Mouse (Mus musculus): ENCODE results near the gene Knop1. TPM values are rescaled to one million over a fixed set of nuclear protein-coding genes. Genes with fewer than 3 reads are reported as not detected.

Knop1 gene
- 50.1 and 51.6 TPM in 2 replicates for polyA plus RNA-seq (2015; fragmentation: Nextera tagmentation; extraction: Ambion mirVana)

- no peaks in the 10 kb centered on the region for H3K27me3 ChIP-seq (replicated peaks; ENCODE audit: insufficient read depth, low read length)
- H3K4me3 ChIP-seq (ENCODE audit: low read depth, low read length), result peak within 1 kb of the TSS; percentile 78
- TF ChIP-seq CTCF (IDR thresholded peaks at IDR 0.05) (no peak), EP300 (IDR thresholded peaks at IDR 0.05) (no peak)
- peak within 1 kb of the TSS; percentile 68 for H3K27ac ChIP-seq (ENCODE audit: low read length)
- WGBS, result under 1% methylated on average over 46 of the region's 46 CpGs
- DNase-seq (ENCODE audit: low spot score) (peak; percentile 67), ATAC-seq (peak; percentile 82)
- peak within 1 kb of the TSS; percentile 90 for H3K4me2 ChIP-seq (replicated peaks; ENCODE audit: low read depth, low read length)
- peak within 1 kb of the TSS; percentile 37 for H3K9ac ChIP-seq (replicated peaks; ENCODE audit: low read depth)
- H3K4me1 ChIP-seq (ENCODE audit: insufficient read depth, low read depth, low read length), result peaks cover 8% of the 10 kb centered on the region; the same call in 1 of the 2 replicates
- no peaks in the 10 kb centered on the region for H3K36me3 ChIP-seq (ENCODE audit: insufficient read depth, low read length)
- H3K9me3 ChIP-seq (ENCODE audit: low read length), result no peaks in the 10 kb centered on the region
Measured at GRCm38 (mm10) chr7:118855877-118856304, at the start of gene Knop1. Gene Knop1, minus strand, starts transcription at chr7:118856254.

GRCm38 (mm10) chr7:118904530-118904929 lies 48.5 kb upstream of the Knop1 start:
- no peak overlapping the region for H3K4me2 ChIP-seq (replicated peaks; ENCODE audit: low read depth, low read length)
- no peak overlapping the region for H3K27ac ChIP-seq (ENCODE audit: low read length)
- H3K9me3 ChIP-seq (ENCODE audit: low read length), result no peaks in the 10 kb centered on the region
- no peak overlapping the region for H3K4me3 ChIP-seq (ENCODE audit: low read depth, low read length)
- H3K36me3 ChIP-seq (ENCODE audit: insufficient read depth, low read length), result no peaks in the 10 kb centered on the region
- TF ChIP-seq EP300 (IDR thresholded peaks at IDR 0.05) (no peak), CTCF (IDR thresholded peaks at IDR 0.05) (no peak)
- DNase-seq (ENCODE audit: low spot score) (no peak), ATAC-seq (no peak)
- H3K27me3 ChIP-seq (replicated peaks; ENCODE audit: insufficient read depth, low read length), result no peaks in the 10 kb centered on the region
- H3K4me1 ChIP-seq (ENCODE audit: insufficient read depth, low read depth, low read length), result peaks cover 10% of the 10 kb centered on the region
- WGBS, result 80% methylated on average over 4 of the region's 4 CpGs
- no peak overlapping the region for H3K9ac ChIP-seq (replicated peaks; ENCODE audit: low read depth)

- 89% methylated on average over 9 of the region's 9 CpGs for WGBS
- H3K27ac ChIP-seq (ENCODE audit: low read length), result no peak overlapping the region
Measured at GRCm38 (mm10) chr7:118903879-118904278, 47.8 kb upstream of the Knop1 start.

GRCm38 (mm10) chr7:118902944-118903343 lies 46.9 kb upstream of the Knop1 start:
- WGBS, result 7% methylated on average over 13 of the region's 13 CpGs
- Histone ChIP-seq H3K9ac (replicated peaks; ENCODE audit: low read depth) (no peak overlapping the region), H3K4me1 (ENCODE audit: insufficient read depth, low read depth, low read length) (peaks cover 10% of the 10 kb centered on the region), H3K27ac (ENCODE audit: low read length) (no peak overlapping the region), H3K36me3 (ENCODE audit: insufficient read depth, low read length) (no peaks in the 10 kb centered on the region), H3K4me3 (ENCODE audit: low read depth, low read length) (no peak overlapping the region), H3K27me3 (replicated peaks; ENCODE audit: insufficient read depth, low read length) (no peaks in the 10 kb centered on the region), H3K4me2 (replicated peaks; ENCODE audit: low read depth, low read length) (peak overlapping the region; percentile 46), H3K9me3 (ENCODE audit: low read length) (no peaks in the 10 kb centered on the region)
- peak; percentile 80 for DNase-seq (ENCODE audit: low spot score)
- ATAC-seq, result peak; percentile 75
- TF ChIP-seq CTCF (IDR thresholded peaks at IDR 0.05) (no peak), EP300 (IDR thresholded peaks at IDR 0.05) (no peak)

More at GRCm38 (mm10) chr7:118903879-118904278, 47.8 kb upstream of the Knop1 start:
- Histone ChIP-seq H3K9me3 (ENCODE audit: low read length) (no peaks in the 10 kb centered on the region), H3K36me3 (ENCODE audit: insufficient read depth, low read length) (no peaks in the 10 kb centered on the region), H3K4me2 (replicated peaks; ENCODE audit: low read depth, low read length) (no peak overlapping the region), H3K27me3 (replicated peaks; ENCODE audit: insufficient read depth, low read length) (no peaks in the 10 kb centered on the region), H3K9ac (replicated peaks; ENCODE audit: low read depth) (no peak overlapping the region), H3K4me3 (ENCODE audit: low read depth, low read length) (no peak overlapping the region), H3K4me1 (ENCODE audit: insufficient read depth, low read depth, low read length) (peaks cover 10% of the 10 kb centered on the region)
- DNase-seq (ENCODE audit: low spot score) (no peak), ATAC-seq (no peak)
- TF ChIP-seq CTCF (IDR thresholded peaks at IDR 0.05), result no peak
- no peak for TF ChIP-seq EP300 (IDR thresholded peaks at IDR 0.05)

- Histone ChIP-seq H3K9me3 (ENCODE audit: low read length) (no peaks in the 10 kb centered on the region), H3K27me3 (replicated peaks; ENCODE audit: insufficient read depth, low read length) (no peaks in the 10 kb centered on the region), H3K36me3 (ENCODE audit: insufficient read depth, low read length) (no peaks in the 10 kb centered on the region), H3K4me2 (replicated peaks; ENCODE audit: low read depth, low read length) (no peak overlapping the region), H3K4me1 (ENCODE audit: insufficient read depth, low read depth, low read length) (peaks cover 10% of the 10 kb centered on the region), H3K27ac (ENCODE audit: low read length) (no peak overlapping the region), H3K4me3 (ENCODE audit: low read depth, low read length) (no peak overlapping the region), H3K9ac (replicated peaks; ENCODE audit: low read depth) (no peak overlapping the region)
- no peak for TF ChIP-seq CTCF (IDR thresholded peaks at IDR 0.05)
- no peak for TF ChIP-seq EP300 (IDR thresholded peaks at IDR 0.05)
- 88% methylated on average over 2 of the region's 2 CpGs for WGBS
- ATAC-seq, result no peak
- DNase-seq (ENCODE audit: low spot score), result no peak
Measured at GRCm38 (mm10) chr7:118900090-118900489, 44.0 kb upstream of the Knop1 start.

- Histone ChIP-seq H3K4me2 (replicated peaks; ENCODE audit: low read depth, low read length) (no peak overlapping the region), H3K27me3 (replicated peaks; ENCODE audit: insufficient read depth, low read length) (no peaks in the 10 kb centered on the region), H3K9ac (replicated peaks; ENCODE audit: low read depth) (no peak overlapping the region), H3K36me3 (ENCODE audit: insufficient read depth, low read length) (no peaks in the 10 kb centered on the region), H3K4me1 (ENCODE audit: insufficient read depth, low read depth, low read length) (peaks cover 6% of the 10 kb centered on the region), H3K27ac (ENCODE audit: low read length) (no peak overlapping the region), H3K4me3 (ENCODE audit: low read depth, low read length) (no peak overlapping the region), H3K9me3 (ENCODE audit: low read length) (no peaks in the 10 kb centered on the region)
- no peak for ATAC-seq
- DNase-seq (ENCODE audit: low spot score), result no peak
- TF ChIP-seq EP300 (IDR thresholded peaks at IDR 0.05) (no peak), CTCF (IDR thresholded peaks at IDR 0.05) (peak; percentile 26; the same call in 1 of the 2 replicates)
Measured at GRCm38 (mm10) chr7:118898063-118898462, 42.0 kb upstream of the Knop1 start.

Measured in lung, postnatal 0 days (tissue).